Mouse (Mus musculus): ENCODE results near the gene Zfp976. TPM values are rescaled to one million over a fixed set of nuclear protein-coding genes. Genes with fewer than 3 reads are reported as not detected.

The Zfp976 gene
- 0.78 and 1.2 TPM in 2 replicates for polyA plus RNA-seq (2015; fragmentation: Nextera tagmentation; extraction: Ambion mirVana)

GRCm38 (mm10) chr7:42642152-42643115, at the start of gene Zfp976:
Zfp976 (minus strand) TSS chr7:42642588.

GRCm38 (mm10) chr7:42592413-42592812, 50.0 kb downstream of the Zfp976 start, which contains the start of gene Zfp977:
Zfp977 (minus strand) TSS chr7:42592547.

GRCm38 (mm10) chr7:42578488-42578887, 63.9 kb downstream of the Zfp976 start, which contains the start of gene Gm21028:
Gm21028 (minus strand) TSS chr7:42578588.

Other genes starting within 250 kb of the Zfp976 start
- gene 4933421I07Rik, start 194.5 kb downstream of the Zfp976 start, polyA plus RNA-seq (2015; fragmentation: Nextera tagmentation; extraction: Ambion mirVana) = not detected in 2 replicates
- gene Zfp141, start 136.8 kb downstream of the Zfp976 start, polyA plus RNA-seq (2015; fragmentation: Nextera tagmentation; extraction: Ambion mirVana) = 4.5 and 5.5 TPM in 2 replicates
- not detected in 2 replicates for gene Gm21028, start 64.0 kb downstream of the Zfp976 start, polyA plus RNA-seq (2015; fragmentation: Nextera tagmentation; extraction: Ambion mirVana)
- 0.22 and 0.44 TPM in 2 replicates for gene Zfp977, start 50.0 kb downstream of the Zfp976 start, polyA plus RNA-seq (2015; fragmentation: Nextera tagmentation; extraction: Ambion mirVana)
- 2.2 and 2.7 TPM in 2 replicates for gene Zfp975, start 50.2 kb upstream of the Zfp976 start, polyA plus RNA-seq (2015; fragmentation: Nextera tagmentation; extraction: Ambion mirVana)
- 0.05 TPM in 1 of 2 replicates, not detected in the other for gene Gm17067, start 84.4 kb upstream of the Zfp976 start, polyA plus RNA-seq (2015; fragmentation: Nextera tagmentation; extraction: Ambion mirVana)
- not detected in 2 replicates for gene Vmn2r62, start 150.9 kb upstream of the Zfp976 start, polyA plus RNA-seq (2015; fragmentation: Nextera tagmentation; extraction: Ambion mirVana)
- not detected in 2 replicates for gene Gm2381, start 224.6 kb upstream of the Zfp976 start, polyA plus RNA-seq (2015; fragmentation: Nextera tagmentation; extraction: Ambion mirVana)